Mouse (Mus musculus): ENCODE results near the gene Myoz1.

The Myoz1 gene

DNA sequence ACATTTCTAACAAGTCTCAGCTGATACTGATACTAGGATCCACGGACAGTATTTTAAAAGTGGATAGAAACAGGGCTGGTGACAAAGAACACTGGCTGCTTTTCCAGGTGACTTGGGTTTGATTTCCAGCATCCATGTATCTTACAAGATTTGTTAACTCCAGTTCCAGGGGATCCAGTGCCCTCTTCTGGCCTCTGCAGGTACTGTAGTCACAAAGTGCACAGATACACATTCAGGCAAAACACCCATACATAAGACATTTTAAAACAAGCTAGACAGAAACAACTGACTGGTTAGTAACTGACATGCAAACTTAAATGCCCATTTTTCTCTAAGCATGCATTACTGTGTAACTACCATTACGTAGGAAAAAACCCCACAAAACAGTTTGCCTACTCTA lies 16.6 kb upstream of the Myoz1 start:
- DNase-seq (ENCODE audit: low read depth, low spot score) = peak; percentile 24

DNA sequence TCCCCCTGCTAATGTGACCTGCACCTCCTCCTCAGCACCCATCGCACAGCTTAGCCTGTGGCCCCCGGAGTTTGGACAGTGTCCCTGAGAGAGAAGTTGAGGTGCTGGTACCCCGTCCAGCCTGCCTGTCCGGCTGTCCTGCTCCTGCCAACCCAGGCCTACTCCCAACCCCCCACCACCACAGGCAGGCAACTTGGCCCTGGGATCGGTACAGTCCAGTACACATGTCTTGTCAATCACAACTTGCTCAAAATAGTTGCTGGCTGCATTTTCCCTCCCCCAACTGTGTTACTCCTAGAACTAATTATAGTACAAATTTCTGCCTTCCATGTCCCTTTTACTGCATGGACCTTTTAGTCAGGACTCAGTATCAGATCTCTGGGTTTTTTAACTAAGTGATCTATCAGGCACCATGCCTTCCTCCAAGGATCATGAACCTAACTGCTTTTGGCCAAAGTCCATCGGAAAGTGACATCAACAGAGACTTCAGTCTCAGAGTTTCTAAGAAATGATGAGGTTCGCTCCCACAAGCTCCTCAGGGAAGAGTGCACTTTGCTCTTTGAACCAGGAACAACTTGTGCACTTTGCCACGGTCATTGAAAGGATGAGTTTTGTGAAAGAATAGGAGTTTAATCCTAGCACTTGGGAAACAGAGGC lies 11.9 kb upstream of the Myoz1 start, which contains the start of gene Synpo2l:
Synpo2l (minus strand) TSS at position 201 of the 657 bp plus-strand sequence.
- DNase-seq (ENCODE audit: low read depth, low spot score) = no peak

DNA sequence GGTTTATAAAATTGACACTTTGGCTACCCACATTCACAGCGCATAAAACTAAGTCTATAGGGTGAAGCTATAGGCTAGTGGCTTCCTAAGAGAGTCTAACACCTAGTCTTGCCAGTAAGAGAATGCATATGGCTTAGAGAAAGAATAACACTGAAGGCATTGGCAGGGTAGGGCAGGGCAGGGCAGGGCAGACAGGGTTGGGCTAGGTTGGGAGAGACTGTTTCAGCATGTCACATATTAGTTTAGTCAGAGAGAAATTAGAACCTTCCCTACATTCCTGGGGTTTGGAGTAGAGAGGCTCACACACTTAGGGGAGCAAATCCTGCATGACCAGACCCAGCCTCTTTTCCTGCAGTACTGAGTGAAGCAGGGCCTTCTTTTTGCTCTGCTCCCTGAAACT lies 11.1 kb upstream of the Myoz1 start:
- DNase-seq (ENCODE audit: low read depth, low spot score) = no peak

DNA sequence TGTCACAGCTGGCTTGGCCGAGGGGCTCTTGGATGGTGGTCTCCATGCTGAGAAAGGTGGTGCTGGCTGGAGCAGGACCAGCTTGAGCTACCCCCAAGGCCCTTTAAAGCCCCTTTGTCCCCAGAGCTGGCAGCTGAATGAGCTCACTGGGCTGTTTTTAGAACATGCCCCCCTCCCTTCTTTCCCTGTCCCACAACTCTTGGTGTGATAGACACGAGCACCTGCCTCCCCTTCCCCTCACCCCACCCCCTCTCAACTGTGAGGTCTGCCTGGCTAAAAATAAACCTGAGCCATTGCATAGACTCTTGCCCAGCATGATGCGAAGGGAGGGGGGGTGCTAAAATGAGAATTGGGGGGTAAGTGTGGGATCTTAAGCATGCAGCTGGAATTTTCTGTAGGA lies 8.1 kb upstream of the Myoz1 start:
- no peak for DNase-seq (ENCODE audit: low read depth, low spot score)

GRCm38 (mm10) chr14:20663601-20664000 lies 7.3 kb upstream of the Myoz1 start:
- DNase-seq (ENCODE audit: low read depth, low spot score) = no peak

DNA sequence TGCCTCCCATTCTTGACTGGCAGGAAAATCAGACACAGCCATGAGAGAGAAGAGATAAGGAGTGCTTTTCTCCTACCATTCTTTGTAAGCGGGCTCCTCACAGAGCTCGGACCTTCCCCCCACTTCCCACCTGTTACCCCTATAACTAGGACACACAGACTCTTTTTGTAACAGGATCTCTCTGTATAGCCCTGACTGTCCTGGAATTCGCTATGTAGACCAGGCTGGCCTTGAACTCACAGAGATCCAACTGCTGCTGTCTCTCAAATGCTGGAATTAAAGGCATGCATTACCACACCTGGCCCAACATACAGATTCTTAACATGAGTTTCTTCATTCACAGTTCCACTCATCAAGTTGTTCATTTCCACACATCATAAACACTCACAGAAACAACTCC lies 6.4 kb upstream of the Myoz1 start:
- DNase-seq (ENCODE audit: low read depth, low spot score) = no peak

DNA sequence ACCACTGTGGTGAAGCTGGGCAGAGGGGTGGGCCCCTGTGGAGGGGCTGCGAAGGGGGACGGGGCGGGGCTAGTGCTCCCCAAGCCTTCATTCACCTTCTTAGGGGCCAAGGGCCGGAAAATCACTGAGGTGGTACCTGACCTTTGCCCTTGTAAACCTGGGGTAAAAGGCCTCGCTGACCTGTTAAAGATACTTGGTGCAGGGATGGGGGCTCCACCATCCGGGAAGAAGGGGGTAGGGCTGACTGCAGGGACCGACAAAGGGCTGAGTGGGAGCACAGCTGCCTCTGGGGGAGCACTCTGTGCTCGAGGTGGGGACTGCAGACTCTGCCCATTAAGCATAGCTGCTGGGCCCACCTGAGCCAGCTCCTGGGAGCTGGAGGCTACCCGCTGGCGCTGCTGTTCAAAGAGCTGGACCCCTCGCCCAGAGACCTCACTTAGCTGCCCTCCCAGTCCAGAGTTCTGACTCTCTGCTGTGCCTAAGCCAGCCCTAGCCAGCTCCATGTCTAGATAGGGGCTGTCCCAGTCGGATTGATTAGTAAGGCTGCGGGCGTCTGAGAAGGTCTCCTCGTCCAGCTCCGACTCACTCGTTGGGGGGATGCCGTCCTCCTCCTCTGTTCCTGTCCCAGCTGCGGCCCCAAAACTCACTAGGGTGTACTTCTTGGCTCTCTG lies 5.5 kb upstream of the Myoz1 start:
- no peak for DNase-seq (ENCODE audit: low read depth, low spot score)

DNA sequence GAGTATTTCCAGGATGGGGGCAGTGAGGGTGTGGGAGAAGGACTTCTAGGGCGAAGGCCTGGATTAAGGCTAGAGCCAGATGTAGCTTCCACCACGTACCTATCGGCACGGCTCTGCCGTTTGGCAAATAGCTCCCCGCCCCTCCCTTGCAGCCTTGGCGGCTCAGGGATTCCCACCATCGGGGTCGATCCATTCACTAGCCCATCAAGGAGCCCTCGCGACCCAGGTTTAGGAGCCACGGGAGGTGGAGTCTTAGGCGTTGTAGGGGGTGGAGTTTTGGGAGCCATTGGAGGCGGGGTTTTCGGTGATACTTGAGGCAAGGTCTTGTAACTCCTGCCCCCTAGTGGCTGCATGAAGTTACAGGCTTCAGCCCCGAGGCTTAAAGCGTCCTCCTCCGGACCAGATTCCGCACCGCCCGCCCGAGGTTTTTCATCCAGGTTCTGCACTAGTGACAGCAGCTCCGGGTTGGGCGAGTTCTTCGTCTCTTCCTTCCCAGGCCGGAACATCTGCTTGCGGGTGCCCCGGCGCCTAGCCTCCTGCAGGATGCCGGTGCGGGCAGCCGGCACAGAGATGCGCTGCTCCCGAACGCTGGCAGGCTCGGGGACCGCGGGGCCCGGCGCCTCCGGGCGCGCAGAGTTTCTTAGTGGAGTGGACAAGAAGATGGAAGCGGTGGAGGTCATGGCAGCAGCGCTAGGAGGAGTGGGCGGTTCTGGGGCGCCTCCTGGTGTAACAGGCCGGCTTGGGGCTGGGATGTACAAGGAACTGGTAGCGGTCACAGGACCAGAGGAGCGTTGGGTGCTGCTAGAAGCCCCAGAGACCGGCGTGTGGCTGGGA lies 4.7 kb upstream of the Myoz1 start:
- peak; percentile 96 for DNase-seq (ENCODE audit: low read depth, low spot score)

- DNase-seq (ENCODE audit: low read depth, low spot score) = no peak
Measured at GRCm38 (mm10) chr14:20659687-20660086, 3.3 kb upstream of the Myoz1 start.

DNA sequence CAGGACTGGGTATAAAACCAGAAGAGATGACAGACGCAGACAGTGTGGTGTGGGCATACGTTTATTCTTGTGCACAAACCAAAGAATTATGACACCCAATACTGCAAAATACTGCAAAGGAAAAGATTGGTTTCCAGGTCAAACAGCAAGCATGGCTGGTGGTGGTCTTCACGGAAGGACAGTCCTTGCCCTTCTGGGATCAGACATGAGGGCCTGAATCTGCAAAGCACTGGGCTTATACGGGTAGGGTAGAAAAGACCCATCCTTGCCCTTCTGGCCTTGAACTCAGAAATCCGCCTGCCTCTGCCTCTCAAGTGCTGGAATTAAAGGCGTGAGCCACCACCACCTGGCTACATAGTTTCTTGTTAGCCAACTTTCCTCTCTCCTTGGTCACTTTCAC lies 2.6 kb upstream of the Myoz1 start:
- DNase-seq (ENCODE audit: low read depth, low spot score) = no peak

- DNase-seq (ENCODE audit: low read depth, low spot score) = no peak
Measured at GRCm38 (mm10) chr14:20658326-20658725, 2.0 kb upstream of the Myoz1 start.

GRCm38 (mm10) chr14:20655731-20656130 lies 609 bp downstream of the Myoz1 start:
- DNase-seq (ENCODE audit: low read depth, low spot score) = no peak

- DNase-seq (ENCODE audit: low read depth, low spot score) = no peak
Measured at GRCm38 (mm10) chr14:20654690-20655421, 1.5 kb downstream of the Myoz1 start.

GRCm38 (mm10) chr14:20651722-20652256 lies 4.6 kb downstream of the Myoz1 start:
- no peak for DNase-seq (ENCODE audit: low read depth, low spot score)

GRCm38 (mm10) chr14:20651000-20651399 lies 5.3 kb downstream of the Myoz1 start:
- no peak for DNase-seq (ENCODE audit: low read depth, low spot score)

DNA sequence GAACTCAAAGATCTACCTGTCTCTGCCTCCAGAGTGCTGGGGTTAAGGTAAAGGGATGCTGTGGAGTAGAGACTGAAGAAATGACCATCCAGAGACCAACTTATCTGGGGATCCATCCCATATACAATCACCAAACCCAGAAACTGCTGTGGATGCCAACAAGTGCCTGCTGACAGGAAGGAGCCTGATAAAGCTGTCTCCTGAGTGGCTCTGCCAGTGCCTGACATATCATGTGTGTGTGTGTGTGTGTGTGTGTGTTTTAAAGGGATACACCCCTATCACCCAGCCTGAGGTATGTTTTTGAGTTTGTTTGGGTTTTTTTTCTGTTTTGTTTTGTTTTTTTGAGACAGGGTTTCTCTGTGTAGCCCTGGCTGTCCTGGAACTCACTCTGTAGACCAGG lies 10.0 kb downstream of the Myoz1 start:
- no peak for DNase-seq (ENCODE audit: low read depth, low spot score)

DNA sequence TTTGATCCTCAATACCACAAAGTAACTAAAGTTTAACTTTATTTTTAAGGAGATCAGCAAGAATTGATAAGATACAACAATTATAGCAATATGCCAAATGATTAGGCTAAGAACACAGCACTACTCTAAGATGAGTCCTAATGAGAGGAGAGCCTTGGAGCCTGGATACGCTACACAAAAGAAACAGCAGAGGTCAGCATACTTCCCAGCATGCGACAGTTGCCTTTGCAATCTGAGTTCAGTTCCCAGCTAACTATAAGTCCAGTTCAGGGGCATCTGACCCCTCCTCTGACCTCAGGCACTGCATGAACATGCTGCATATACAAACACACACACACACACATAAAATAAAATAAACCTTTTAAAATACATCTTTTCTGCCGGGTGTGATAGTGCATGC lies 10.8 kb downstream of the Myoz1 start:
- DNase-seq (ENCODE audit: low read depth, low spot score) = no peak

DNA sequence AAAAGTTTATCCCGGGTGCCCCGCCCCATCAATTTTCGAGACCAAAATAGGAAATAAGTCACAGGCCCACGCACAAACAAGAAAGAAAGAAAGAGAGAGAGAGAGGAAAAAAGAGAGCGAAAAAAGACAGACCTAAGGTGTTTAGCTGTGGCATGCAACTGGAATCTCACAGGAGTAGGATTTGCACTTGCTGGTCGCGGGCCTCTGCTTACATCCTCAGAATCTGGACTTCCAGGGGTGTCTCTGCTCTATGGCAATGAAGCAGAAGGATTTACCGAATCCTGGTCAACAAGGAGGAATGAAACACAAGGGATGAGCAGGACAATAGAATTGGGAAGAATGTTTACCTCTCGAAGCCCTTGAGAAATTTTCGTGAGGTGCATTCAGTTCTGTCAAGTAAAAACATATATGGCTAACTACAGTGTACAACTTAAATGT lies 14.9 kb downstream of the Myoz1 start:
- no peak for DNase-seq (ENCODE audit: low read depth, low spot score)

GRCm38 (mm10) chr14:20640644-20641437 lies 15.5 kb downstream of the Myoz1 start, which contains the start of gene Usp54:
Gene Usp54 (minus strand): TSS chr14:20641063.
- DNase-seq (ENCODE audit: low read depth, low spot score) = peak; percentile 97

DNA sequence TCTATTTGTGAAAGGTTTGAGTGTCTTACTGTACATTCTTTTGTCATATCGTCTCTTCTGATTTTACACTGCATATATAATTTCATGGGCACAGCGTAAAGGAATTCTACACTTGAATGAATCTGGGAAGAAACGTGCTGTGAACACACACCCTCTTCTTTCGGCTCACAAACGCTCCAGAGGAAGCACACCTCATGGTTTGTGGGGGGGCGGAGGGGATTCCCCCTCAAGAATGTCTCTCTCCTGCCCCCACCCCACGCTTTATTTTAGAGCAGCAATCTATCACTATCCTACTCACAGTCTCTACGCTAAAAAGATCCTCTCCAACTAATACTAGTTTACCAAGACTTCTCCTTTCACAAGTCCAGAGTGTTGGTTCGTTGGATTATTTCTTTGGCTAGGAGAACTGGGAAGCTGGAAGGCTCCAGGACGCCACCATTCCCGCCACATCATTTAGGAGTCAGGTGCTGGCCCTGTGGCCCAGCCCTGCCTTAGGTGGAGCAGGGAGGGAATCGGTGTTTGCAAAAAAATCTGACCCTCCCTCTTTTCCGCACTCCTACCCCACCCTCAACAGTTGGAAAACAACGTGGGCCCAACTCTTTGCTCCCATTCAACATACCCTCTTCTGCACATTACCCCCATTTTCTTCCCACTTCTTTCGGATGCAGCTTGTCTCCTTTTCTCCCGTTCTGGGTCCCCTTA lies 16.3 kb downstream of the Myoz1 start:
- no peak for DNase-seq (ENCODE audit: low read depth, low spot score)

All from embryo, embryonic 11.5 days (tissue).